Mouse (Mus musculus): ENCODE measurements around the gene Trpc4.

GRCm38 (mm10) chr3:54360897-54361296 is 205.1 kb downstream of the Trpc4 start, which contains the start of gene Postn:
- TF ChIP-seq CTCF (conservative IDR thresholded peaks at IDR 0.05; ENCODE audit: low read length): no peak
- no peak for TF ChIP-seq NANOG (IDR thresholded peaks at IDR 0.05; ENCODE audit: borderline replicate concordance, low read length)
- no peak for TF ChIP-seq POU5F1 (IDR thresholded peaks at IDR 0.05; ENCODE audit: borderline replicate concordance, low read length)

Data from E14TG2a.4 (cell line).